Mouse (Mus musculus) spleen, postnatal 10 days (tissue): ENCODE measurements around the gene Ppp4r3a.
A peak's percentile ranks its signal among the peaks of the same experiment; 100 is the strongest.
"Not testable (repeated sequence)": the region's sequence is repeated elsewhere in the genome, so short reads cannot be mapped to it uniquely, and the experiment has no call there.

Experiments used
- DNase-seq, 2 experiments: peaks; one replicate each; pipeline ENCODE4 v3.0.0; 2021 to 2022; ENCODE audit warnings: low spot score in 2 of 2

Gene Ppp4r3a

DNA sequence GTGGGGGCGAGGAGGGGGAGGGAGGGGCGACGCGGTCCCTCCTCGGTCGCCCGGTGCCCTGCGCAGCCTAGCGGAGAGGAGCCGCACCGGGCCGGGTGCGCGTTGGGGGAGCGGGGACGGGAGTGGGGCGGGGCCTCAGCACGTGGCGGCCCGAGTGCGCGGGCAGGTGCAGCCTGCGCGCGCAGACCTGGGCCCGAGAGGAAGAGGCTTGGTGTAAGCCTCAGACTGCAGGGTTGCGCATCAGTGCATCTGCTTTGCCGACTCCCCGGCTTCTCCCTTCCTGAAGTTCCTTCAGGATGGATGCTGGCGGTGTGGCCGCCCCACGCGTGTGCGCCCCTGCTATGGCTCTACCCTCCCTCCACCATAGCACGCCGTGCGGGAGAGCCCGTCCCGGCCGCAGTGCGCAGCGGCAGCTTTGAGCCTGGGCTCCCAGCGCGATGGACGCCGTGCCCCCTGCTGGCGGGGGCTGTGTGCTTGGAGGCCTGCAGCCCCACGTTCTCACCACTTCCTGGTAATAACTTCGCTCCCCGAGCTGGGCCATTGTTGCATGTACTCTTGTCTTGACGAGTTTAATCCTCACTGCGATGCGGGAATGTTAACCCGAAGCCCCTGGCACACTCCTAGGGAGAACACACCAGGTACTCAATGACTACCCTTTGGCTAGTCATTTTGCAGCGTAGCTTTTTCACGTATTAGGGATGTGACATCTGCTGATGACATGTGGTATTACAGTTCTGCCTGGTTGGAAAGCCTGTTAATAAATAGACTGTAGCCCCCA, 54.4 kb downstream of the Ppp4r3a start, which contains the start of gene Ccdc88c:
Gene Ccdc88c (minus strand): TSS at position 103 of the 778 bp plus-strand sequence.
- DNase-seq = peak; percentile 89 to 97

DNA sequence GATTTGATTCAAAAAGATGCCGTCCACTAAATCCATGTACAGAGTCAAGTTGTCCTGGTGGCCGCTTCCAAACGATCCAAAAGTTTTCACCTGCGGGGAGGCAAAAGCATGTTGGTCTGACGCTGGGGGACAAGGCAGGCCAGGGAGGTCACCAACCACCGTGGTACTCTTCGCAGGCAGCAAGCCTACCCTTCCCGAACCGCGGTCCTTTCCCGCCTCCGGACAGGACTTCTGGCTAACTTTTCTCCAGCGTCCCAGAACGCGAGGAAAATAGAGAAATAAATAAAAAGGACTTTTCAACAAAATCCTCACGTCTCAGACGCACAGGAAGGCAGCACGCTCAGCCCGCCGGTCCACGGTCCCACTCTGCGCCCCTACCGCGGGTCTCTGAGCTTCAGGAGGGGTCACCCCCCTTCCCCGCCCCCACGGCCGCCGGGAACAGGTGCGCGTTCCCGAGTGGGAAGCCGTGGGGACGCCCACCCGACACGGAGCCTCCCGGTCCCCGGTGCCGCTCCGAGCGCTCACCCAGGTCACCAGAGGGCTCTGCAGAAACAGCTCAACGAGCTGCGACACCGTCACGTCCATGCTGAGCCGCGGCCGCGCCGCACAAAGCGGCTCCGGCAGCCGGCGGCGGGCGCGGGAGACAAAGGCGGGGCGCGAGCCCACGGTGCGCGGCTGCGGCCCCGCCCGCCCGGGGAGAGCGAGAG, 55.1 kb downstream of the Ppp4r3a start:
- peak in 1 of 2 experiments; percentile 51 for DNase-seq

DNA sequence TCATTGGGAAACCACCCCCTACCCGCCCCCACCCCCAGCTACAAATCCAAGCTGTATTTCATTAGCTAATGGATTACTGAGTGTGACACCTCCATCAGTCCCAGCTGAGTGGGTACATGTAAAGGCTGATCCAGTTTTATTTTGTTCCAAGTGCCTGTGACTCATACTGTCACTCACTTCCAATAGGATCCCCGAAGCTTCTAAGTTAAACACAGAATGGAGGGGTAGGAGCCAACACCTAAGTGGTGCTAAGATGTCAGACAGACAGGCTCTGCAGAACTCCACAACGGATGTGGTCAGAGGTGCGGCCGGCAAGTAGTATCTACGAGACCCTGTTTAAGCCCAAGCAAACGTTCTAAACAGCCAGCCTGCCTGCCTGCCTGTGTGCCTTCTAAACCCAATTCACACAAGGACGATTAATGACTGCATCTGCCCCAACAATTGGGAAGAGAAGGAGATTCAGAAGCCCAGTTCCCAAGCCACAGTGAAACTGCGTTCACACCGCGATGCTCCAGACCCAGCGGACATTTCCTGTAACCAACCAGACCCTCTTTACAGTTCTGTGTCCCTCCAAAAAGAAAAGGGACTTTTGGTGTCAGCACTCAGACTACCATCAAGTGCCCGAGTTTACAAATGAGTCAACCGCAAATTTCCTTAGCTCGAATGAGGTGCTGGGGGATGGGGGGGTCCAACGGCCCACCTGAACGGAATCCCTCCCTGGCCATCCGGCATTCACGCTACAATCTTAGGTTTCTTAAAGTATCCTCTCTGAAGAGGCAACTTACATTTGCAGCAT, 55.9 kb downstream of the Ppp4r3a start:
- peak; percentile 58 to 65 for DNase-seq

DNA sequence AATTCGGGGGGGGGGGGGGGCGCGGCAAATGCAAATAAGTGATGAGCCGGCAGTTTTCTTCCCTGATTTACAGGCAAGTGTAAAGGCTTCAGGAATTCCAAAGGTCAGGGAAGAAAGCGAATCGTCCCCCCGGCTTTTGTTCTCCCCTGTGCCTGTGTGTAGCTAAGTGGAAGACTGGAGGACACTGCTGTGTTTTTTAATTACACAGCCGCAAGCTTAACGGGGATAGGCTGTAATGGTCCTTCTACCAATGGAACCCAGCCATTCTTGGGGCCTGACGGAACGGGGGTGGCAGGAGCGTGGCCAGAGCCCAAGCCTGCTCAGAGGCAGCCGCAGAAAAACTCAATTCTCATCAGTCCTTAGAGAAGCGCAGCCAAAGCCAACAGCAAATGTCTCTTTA, 56.6 kb downstream of the Ppp4r3a start:
- no peak for DNase-seq

DNA sequence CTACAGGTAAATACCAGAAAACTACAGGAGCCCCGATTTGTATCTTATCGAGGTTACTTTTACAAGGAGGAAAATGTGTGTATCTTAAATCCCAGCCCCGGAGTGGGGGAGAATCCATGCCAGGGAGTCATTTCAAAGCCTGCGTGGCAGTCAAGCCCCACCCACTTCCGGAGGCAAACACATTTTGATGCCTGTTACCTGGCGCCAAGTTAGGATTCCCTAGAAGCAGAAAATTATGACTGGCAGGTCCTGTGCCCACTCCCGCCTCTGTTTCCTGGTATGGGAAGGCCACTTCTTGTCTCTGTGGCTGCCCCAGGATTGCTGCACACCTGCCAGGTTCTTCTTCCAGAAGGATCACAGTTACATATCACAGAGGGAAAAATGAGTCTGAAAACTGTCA, 57.0 kb downstream of the Ppp4r3a start:
- DNase-seq = peak in 1 of 2 experiments; percentile 52

DNA sequence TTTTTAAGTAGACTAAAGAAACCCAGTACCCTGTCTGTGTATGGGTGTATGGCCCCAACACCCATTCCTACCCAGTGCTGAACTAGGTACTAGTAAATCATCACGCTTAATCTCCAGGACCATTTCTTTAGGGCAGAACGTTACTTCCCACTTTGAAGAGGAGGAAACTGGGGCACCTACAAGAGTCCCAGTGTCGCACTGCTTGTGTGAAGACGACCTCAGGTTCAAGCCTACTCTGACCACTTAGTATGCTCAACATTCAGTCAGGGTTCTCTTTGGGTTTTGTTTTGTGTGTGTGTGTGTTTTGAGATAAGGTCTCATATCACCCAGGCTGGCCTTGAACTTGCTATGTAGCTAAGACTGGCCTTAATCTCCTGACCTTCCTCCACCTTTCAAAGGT, 57.5 kb downstream of the Ppp4r3a start:
- no peak for DNase-seq

DNA sequence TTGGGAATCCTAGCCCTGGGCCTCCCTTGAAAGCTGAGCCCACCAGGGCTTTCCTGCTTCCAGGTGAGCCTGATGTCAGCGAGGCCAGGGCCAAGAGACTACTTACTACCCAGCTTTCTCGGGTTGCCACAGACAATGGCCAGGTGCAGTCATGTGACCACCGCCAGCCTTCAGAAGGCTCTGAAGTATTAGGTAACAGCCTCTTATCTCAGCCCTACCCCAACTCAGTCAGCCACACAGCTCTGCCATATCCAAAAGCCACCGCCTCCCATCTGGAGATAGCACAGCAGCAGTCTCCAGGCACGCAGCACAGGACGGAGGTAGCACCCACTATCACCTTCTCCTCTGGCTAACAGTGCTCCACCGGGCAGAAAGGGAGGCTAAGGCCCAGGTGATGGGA, 58.1 kb downstream of the Ppp4r3a start:
- DNase-seq = peak in 1 of 2 experiments; percentile 59

DNA sequence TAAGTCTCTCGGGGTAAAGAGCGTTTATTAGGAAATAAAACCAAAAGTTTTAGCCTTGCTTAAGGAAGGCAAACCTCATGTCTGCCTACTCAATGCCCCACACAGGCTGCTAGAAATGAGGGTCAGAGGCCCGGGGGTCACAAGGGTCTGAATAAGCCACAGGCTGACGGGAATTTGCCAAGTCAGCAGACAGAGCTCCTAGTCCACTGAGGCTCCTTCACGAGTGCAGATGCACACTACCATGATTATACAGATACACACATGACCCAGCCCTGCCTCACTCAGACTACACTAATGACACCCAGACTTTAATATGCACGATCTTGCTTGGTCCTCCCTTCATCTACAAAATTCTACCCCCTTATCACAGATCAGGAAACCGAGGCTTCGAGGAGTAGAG, 58.7 kb downstream of the Ppp4r3a start:
- DNase-seq = no peak

DNA sequence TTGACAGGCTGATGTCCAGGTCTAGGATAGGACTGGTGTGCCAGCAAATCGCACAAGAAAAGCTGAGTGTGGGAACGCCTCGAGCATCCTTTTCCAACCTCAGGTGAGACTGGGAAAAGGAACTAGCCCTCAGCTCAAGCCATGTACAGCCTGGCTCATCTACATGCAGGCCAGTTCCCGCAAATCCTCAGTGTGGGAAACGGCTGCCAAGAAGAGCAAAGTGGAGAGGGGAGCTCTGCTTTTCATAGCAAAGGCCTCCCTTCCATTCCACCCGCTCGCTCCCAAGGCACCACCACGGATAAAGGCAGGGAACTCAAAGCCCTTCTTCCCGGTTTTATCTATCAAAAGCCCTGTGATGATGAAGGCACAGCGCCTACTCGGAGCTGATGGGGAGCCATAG, 60.4 kb downstream of the Ppp4r3a start:
- no peak for DNase-seq

DNA sequence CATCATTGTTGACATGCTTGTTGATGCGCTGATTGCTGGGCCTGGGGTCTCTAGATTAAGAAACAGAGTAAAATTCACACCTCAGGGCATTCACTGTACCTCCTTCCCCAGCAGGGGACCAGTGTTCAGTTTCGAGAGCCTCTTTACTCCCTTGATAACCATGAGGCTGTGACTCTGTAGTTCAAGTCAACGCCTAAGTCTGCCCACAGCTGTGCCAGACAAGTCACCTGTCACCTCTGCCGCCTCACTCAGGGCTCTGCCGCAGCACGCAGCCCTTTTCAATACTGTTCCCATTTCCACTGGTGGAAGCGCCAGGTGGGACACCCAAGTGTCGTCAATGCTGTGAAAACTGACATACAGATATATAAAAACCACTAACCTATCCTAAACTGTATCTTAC, 61.1 kb downstream of the Ppp4r3a start:
- no peak for DNase-seq

DNA sequence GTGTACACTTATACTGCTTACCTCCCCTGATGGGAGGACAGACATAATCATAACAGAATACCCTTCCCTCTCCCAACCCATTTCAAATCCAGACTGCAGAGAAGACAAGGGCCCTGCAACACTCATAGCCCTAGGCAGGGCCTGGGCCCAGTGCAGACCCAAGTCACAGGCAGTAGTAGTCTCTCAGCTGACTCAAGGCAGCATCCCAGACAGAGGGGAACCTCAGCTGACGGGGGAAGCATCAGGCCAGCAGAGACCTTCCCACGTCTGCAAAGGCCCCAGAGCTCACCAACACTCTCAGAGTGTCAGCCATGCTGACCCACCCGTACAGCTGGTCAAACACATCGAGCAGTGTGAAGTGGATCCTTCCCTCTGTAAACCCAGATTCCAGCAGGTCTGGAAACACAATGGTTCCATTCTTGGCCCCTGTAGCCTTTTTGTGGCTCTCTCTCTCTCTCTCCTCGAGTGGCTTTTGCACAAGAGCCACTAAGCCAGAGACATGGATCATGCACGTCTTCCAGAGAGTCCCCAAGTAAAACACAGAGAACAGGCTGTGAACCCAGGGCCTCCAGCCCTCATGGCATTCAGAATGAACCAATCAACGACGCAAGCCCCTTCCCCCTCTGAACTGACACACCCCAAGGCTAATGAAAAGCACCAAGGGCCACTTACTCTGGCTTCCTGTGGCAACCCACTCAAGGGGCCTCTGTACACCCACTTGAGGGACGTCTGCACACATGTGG, 61.8 kb downstream of the Ppp4r3a start:
- no peak for DNase-seq

DNA sequence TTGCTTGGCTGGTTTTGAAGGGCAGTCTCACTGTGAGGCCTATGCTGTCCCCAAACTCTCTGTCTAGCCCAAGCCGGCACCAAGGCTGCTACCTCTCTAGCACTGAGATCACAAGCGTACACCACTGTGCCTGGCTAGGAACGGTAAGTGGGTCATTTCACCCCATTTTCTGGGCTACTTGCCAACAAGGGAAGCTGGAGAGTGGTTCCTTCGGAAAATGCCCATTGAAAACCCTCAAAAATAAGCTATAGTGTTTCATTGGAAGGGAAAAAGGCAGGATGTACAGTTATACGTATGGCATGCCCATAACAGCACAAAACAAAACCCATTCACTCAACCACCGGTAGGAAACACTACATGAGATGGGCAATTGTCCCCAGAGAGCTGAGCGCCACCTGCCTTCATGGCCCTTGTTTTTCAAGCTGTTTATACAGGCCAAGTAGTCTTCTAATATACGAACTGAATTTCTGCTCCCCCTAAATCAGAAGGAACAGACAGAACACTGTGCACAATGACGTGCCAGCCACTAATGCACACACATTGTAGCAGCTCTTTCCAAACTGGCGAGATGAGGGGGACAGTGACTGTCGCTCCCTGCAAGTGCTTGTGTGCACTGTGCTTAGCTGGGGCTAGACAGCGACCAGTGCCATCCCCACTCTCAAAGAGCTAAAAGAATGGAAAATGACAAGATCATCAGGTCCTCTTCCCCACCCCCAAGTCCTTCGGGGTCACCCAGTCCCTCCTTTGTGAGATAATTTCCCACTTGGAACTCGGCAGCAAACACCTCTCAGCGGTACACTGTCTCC, 63.1 kb downstream of the Ppp4r3a start:
- peak in 1 of 2 experiments; percentile 54 for DNase-seq

DNA sequence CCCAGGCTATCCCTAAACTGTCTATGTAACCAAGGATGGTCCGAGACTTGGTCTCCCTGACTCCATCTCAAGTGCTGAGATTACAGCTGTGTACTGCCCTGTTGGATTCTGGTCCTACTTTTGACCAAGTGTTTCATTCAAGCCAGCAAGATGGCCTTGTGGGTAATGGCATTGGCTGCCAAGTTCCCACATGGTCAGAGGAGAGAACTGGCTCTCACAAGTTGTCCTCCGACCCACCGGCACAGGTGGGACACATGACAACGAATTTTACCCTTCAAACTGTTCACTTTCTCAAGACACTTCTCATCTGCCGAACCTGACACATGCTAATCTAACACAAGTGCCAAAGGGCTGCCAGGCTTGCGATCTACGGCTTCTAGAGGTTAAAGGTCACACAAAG, 64.1 kb downstream of the Ppp4r3a start:
- peak in 1 of 2 experiments; percentile 12 for DNase-seq

DNA sequence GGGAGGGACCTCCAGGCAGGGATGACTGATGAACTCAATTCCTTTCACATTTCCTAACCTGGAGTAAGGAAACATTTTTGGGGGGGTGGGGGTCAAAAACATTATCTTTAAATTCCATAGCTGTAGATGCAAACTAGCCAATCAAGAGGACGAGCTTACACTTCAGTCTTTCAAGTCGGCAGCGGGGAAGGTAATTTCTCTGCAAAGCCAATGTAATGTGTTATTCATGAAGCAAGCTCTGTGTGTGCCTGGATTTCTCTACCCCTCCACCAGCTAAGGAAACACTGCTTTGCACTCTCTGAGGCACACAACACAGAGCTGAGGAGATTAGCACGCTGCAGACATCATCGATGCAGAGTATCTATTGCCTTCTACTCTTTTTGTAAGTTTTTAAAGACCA, 64.5 kb downstream of the Ppp4r3a start:
- DNase-seq = peak in 1 of 2 experiments; percentile 9

DNA sequence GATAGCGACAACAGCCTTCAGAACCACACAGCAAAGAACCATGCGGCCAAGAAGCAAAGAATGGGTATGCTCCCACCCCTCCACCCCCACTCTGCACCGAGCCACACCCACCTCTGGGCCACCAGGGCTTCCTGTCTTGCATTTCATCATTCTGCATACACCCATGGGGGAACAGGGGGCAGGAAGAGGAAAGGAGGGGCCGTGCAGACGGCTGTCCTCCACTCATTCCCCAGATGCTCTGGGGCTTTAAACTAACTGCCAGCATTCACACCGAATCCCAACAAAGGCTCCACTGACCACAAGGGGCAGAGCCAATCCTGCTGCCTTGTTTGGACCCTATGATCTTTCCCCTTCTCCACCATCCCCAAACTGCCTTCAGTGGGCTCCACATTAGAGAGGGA, 65.5 kb downstream of the Ppp4r3a start:
- DNase-seq = peak; percentile 34 to 72

DNA sequence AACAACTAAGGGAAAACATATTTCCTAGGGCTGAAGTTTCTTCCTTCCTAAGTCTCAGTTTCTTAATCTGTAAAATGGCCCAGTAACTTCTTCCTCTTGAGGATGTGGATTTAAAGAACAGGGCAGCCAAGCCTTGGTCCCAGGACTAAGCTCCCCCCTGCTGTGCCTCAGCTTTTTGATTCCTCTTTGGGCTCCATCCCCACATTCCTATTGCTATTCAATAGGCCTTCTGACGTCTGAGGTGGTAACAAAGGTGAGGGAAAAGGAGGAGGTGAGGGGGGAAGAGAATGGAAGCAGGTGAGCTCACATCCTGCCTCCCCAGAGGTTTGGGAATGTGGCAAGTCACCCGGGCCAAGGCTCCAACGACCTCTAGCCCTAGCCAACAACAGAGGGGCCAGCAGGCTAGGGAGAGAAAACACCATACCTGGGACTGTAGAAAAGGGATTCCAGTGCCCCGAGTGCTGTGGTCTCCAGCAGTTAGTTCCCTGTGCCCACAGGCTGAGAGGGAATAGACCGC, 67.0 kb downstream of the Ppp4r3a start:
- DNase-seq = no peak

DNA sequence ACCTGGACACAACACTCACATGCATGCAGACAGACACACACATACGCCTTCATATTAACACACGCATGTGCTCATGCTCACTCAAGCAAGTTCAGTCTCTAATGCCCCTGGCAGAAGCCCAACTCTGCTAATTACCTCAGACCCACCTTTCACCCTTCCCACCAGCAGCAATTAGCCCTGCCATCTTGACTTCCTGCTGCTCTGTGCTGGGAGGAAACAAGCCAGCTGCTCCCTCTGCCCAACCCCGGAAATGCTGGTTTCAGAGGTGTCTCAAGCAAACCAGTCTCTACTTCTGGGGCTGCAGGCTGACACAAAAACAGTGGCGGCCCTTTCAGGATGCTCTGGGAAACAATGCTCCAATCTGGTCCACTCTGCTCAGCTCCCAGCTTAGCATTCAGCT, 67.6 kb downstream of the Ppp4r3a start:
- peak in 1 of 2 experiments; percentile 71 for DNase-seq

DNA sequence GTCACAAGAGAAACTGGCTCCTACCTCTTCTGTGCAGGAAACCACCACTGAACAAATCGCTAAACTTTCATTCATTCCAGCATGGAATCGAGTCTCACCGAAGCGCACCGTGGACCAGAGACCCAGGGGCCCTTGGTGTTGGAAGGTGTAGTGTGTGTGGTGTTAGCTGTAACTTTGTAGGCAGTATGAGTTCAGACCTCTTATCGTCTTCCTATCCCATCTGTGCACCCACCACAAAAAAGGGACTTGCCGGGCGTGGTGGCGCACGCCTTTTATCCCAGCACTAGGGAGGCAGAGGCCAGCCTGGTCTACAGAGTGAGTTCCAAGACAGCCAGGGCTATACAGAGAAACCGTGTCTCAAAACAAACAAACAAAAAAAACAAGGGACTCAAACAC, 68.3 kb downstream of the Ppp4r3a start:
- DNase-seq = no peak

DNA sequence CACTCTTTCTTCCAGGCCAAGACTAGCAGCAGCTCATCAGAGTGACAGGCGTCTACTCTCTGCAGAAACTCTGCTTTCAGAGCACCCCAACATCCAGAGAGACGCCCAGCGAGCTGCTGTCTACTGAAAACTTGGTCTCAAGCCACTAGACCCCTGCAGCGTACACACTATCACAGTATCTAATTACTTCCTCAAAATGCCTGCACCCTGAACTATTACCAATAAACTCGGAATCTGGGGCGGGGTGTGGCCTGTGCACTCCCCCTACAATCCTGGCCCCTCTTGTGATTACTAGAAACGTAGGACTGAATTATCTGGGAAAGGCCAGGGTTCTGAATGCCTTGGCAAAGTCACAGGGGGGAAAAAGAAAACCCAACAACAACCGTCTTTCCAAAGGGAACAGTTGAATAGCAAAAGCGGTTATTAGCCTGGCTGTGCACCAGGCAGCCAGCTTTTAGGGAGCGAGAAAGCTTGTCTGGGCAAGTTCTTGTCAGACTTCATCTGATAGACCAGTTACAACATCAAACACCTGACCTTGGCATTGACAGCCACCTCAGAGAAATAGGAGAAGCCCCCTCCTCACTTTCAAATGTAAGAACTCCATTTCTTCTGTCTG, 68.8 kb downstream of the Ppp4r3a start:
- no peak for DNase-seq

DNA sequence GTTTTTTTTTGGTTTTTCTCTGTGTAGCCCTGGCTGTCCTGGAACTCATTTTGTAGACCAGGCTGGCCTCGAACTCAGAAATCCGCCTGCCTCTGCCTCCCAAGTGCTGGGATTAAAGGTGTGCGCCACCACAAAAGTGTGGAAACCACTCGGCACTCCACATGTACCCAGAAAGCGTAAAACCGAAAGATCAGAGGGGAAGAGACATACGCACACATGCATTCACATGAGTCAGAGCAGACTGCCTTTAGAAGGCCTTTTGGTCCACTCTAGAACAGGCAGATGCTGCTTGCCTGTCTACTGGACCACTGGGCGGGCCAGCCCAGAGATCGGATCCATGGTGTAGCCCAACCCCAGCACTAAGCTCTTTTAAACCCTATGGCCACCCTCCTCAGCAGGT, 69.8 kb downstream of the Ppp4r3a start:
- DNase-seq = not testable (repeated sequence)
